Mouse (Mus musculus) neural tube, embryonic 11.5 days (tissue): ENCODE results near the gene Prkar1b. TPM values are rescaled to one million over a fixed set of nuclear protein-coding genes. Genes with fewer than 3 reads are reported as not detected.
A peak's percentile ranks its signal among the peaks of the same experiment; 100 is the strongest.

Experiments used
- ATAC-seq: fragments of 200-750 bp; cut with Nextera tagmentation; 2 replicates; pipeline ENCODE4 v1.8.0; 2017; ENCODE audit warnings: moderate number of reproducible peaks, mild to moderate bottlenecking, moderate TSS enrichment, moderate library complexity; ENCODE audit not compliant: insufficient read depth, low FRiP score, low TSS enrichment
- DNase-seq: peaks from one replicate; pipeline ENCODE4 v3.0.0-alpha.2; 2015; ENCODE audit warnings: low spot score
- H3K27ac ChIP-seq: fragments of 300-500 bp; sonication (generic); 2 replicates; pipeline ENCODE4 v1.5.1; 2014; ENCODE audit warnings: low read depth, mild to moderate bottlenecking, low read length
- H3K27me3 ChIP-seq: fragments of 300-500 bp; sonication (generic); 2 replicates; pipeline ENCODE4 v1.6.1; 2014; ENCODE audit warnings: mild to moderate bottlenecking, low read length, mixed read lengths; ENCODE audit not compliant: control insufficient read depth, insufficient read depth
- H3K36me3 ChIP-seq: fragments of 300-500 bp; sonication (generic); 2 replicates; pipeline ENCODE4 v1.6.1; 2014; ENCODE audit warnings: mild to moderate bottlenecking, low read length, moderate library complexity, mixed read lengths; ENCODE audit not compliant: control insufficient read depth, insufficient read depth
- H3K4me1 ChIP-seq: fragments of 300-500 bp; sonication (generic); 2 replicates; pipeline ENCODE4 v1.6.1; 2014; ENCODE audit warnings: low read length, mixed read lengths; ENCODE audit not compliant: control insufficient read depth, insufficient read depth
- H3K4me2 ChIP-seq: fragments of 300-500 bp; sonication (generic); 2 replicates; pipeline ENCODE4 v1.6.1; 2014; ENCODE audit warnings: low read depth, mild to moderate bottlenecking, moderate library complexity
- H3K4me3 ChIP-seq: fragments of 300-500 bp; sonication (generic); 2 replicates; pipeline ENCODE4 v1.5.1; 2014; ENCODE audit warnings: low read depth, low read length
- H3K9ac ChIP-seq: fragments of 300-500 bp; sonication (generic); 2 replicates; pipeline ENCODE4 v1.6.1; 2014; ENCODE audit warnings: mild to moderate bottlenecking, low read length
- H3K9me3 ChIP-seq: fragments of 300-500 bp; sonication (generic); 2 replicates; pipeline ENCODE4 v1.6.1; 2016; ENCODE audit warnings: low read length; ENCODE audit not compliant: control insufficient read depth
- WGBS: fragments of 180-500 bp; shearing (Covaris S2); extraction: QIAGEN DNeasy Blood & Tissue Kit; methylation state at CpG from one replicate; pipeline ENCODE4 v1.1.7; 2014; 5-methylcytosine and 5-hydroxymethylcytosine counted together
- polyA plus RNA-seq: library from polyadenylated mRNA; unstranded; fragments of >200 nt; fragmentation: Nextera tagmentation; extraction: Ambion mirVana; gene quantifications from 2 replicates; pipeline ENCODE4 v1.2.1, GENCODE M21; 2014

Prkar1b gene
- polyA plus RNA-seq, 1 experiment from 2014 or later, result 39.4 TPM

- peak overlapping the region; percentile 97 for H3K4me3 ChIP-seq
- H3K9me3 ChIP-seq, result no peaks in the 10 kb centered on the region
- ATAC-seq (no peak), DNase-seq (no peak)
- H3K4me1 ChIP-seq, result peaks cover 6% of the 10 kb centered on the region; the same call in 1 of the 2 replicates
- H3K27me3 ChIP-seq, result no peaks in the 10 kb centered on the region
- peak overlapping the region; percentile 80 for H3K9ac ChIP-seq
- WGBS, result under 1% methylated on average over 44 of the region's 45 CpGs
- peak overlapping the region; percentile 20; the same call in 1 of the 2 replicates for H3K27ac ChIP-seq
- peaks cover 10% of the 10 kb centered on the region for H3K36me3 ChIP-seq
- peak overlapping the region; percentile 82 for H3K4me2 ChIP-seq
These were observed 816 bp upstream of the Prkar1b start for GRCm38 (mm10) chr5:139150603-139151031.

DNA sequence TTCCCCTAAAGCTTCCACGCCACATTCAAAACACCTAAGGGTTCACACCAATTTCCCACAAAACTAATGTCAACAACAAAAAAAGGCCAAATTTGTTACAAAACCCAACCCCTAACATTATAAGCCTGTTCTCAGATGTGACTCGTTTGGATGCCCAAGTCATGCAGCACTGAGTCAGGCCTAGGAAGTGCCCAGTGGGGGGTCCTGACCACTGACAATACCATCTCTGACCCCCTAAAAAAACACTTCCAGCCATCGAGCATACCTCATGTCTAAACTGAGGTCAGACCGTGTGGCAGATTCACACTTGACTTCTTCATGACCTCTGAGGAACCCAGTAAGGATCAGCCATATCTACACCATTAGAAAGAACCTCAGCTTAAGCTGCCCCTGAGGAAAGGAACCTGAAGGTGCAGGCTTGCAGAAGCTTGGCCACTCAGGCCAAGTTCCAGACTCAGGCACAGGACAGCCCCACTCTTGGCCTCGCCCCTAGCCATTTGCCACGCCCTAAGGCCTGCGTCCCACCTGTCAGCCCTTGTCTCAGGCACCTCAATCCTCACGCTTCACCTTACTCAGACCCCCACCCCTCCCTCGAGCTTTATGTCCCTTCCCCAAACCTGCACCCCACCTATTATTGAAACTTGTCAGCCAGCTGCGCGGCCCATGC is 662 bp downstream of the Prkar1b start:
- no peak overlapping the region for H3K27ac ChIP-seq
- peak overlapping the region; percentile 97 for H3K4me3 ChIP-seq
- DNase-seq (no peak), ATAC-seq (peak; percentile 66)
- peaks cover 8% of the 10 kb centered on the region for H3K36me3 ChIP-seq
- 24% methylated on average over 11 of the region's 11 CpGs for WGBS
- no peak overlapping the region for H3K9ac ChIP-seq
- peak overlapping the region; percentile 82 for H3K4me2 ChIP-seq
- no peaks in the 10 kb centered on the region for H3K27me3 ChIP-seq
- H3K4me1 ChIP-seq, result peaks cover 6% of the 10 kb centered on the region; the same call in 1 of the 2 replicates
- no peaks in the 10 kb centered on the region for H3K9me3 ChIP-seq

DNA sequence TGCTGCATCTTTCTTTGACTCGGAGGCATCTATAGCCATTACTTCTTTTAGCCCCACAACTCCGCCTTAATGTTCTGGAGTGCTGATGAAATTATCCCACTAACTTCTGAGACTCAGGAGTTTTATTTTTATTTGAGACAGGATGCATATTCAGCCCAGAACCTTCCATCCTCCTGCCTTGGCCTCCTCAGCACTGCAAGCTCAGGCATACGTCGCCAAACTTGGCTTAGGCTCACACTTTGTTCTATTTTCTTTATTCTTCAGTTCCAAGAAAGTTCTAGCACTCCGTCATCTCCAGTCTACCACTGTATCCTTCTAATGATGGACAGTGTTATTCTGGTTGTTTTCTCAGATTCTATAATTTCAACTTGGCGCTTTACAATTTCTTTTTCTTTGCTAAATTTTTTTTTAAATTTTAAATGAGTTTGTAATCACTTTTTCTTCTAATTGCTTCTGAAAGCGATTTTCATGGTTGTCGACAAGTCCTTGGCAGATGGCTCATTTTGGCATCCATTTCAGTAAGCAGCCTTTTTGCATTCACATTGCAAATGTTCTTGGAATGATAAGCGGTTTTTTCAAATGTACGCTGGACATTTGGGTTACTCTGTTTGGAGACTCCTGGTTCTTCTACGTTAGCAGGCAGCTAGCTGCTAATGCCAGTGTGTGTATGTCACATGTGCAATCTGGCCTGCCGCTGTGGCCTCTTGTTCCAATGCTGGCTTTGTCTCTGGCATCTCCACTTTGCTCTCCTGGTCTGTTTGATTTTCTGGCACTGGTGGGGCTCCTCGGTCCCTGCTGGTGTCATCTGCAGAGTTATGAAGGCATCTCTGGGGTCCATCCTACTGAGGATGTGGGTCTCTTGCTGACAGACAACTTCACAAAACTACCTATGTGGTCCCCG is 2.4 kb downstream of the Prkar1b start:
- Histone ChIP-seq H3K4me2 (no peak overlapping the region), H3K9ac (no peak overlapping the region), H3K27ac (no peak overlapping the region), H3K27me3 (no peaks in the 10 kb centered on the region), H3K4me3 (no peak overlapping the region), H3K9me3 (no peaks in the 10 kb centered on the region), H3K36me3 (no peaks in the 10 kb centered on the region; the same call in 1 of the 2 replicates), H3K4me1 (peaks cover 6% of the 10 kb centered on the region; the same call in 1 of the 2 replicates)
- no peak for DNase-seq
- 94% methylated on average over 14 of the region's 14 CpGs for WGBS
- no peak for ATAC-seq

- Histone ChIP-seq H3K4me1 (peaks cover 6% of the 10 kb centered on the region; the same call in 1 of the 2 replicates), H3K4me2 (no peak overlapping the region), H3K36me3 (no peaks in the 10 kb centered on the region; the same call in 1 of the 2 replicates), H3K4me3 (no peak overlapping the region), H3K9ac (no peak overlapping the region), H3K9me3 (no peaks in the 10 kb centered on the region), H3K27me3 (no peaks in the 10 kb centered on the region), H3K27ac (no peak overlapping the region)
- 93% methylated on average over 11 of the region's 11 CpGs for WGBS
- DNase-seq, result no peak
- ATAC-seq, result no peak
These were observed 3.2 kb downstream of the Prkar1b start for GRCm38 (mm10) chr5:139146476-139147075.

- Histone ChIP-seq H3K36me3 (no peaks in the 10 kb centered on the region; the same call in 1 of the 2 replicates), H3K9ac (no peak overlapping the region), H3K27ac (no peak overlapping the region), H3K4me1 (no peaks in the 10 kb centered on the region), H3K9me3 (no peaks in the 10 kb centered on the region), H3K4me2 (no peak overlapping the region), H3K27me3 (no peaks in the 10 kb centered on the region), H3K4me3 (no peak overlapping the region)
- ATAC-seq, result no peak
- 90% methylated on average over 4 of the region's 4 CpGs for WGBS
- no peak for DNase-seq
These were observed 4.1 kb downstream of the Prkar1b start for GRCm38 (mm10) chr5:139145726-139146125.

- H3K4me2 ChIP-seq, result no peak overlapping the region
- no peaks in the 10 kb centered on the region for H3K4me1 ChIP-seq
- H3K27me3 ChIP-seq, result no peaks in the 10 kb centered on the region
- H3K27ac ChIP-seq, result no peak overlapping the region
- DNase-seq, result no peak
- WGBS, result 87% methylated on average over 3 of the region's 3 CpGs
- ATAC-seq, result no peak
- H3K9ac ChIP-seq, result no peak overlapping the region
- H3K4me3 ChIP-seq, result no peak overlapping the region
- H3K9me3 ChIP-seq, result no peaks in the 10 kb centered on the region
- H3K36me3 ChIP-seq, result no peaks in the 10 kb centered on the region; the same call in 1 of the 2 replicates
These were observed 5.9 kb downstream of the Prkar1b start for GRCm38 (mm10) chr5:139143890-139144289.

GRCm38 (mm10) chr5:139141326-139141725 is 8.5 kb downstream of the Prkar1b start:
- no peak overlapping the region for H3K4me2 ChIP-seq
- H3K9me3 ChIP-seq, result no peaks in the 10 kb centered on the region
- H3K4me1 ChIP-seq, result no peaks in the 10 kb centered on the region
- no peak overlapping the region for H3K27ac ChIP-seq
- ATAC-seq (no peak), DNase-seq (no peak)
- WGBS, result 77% methylated on average over 5 of the region's 5 CpGs
- H3K36me3 ChIP-seq, result no peaks in the 10 kb centered on the region; the same call in 1 of the 2 replicates
- no peak overlapping the region for H3K4me3 ChIP-seq
- no peaks in the 10 kb centered on the region for H3K27me3 ChIP-seq
- no peak overlapping the region for H3K9ac ChIP-seq

DNA sequence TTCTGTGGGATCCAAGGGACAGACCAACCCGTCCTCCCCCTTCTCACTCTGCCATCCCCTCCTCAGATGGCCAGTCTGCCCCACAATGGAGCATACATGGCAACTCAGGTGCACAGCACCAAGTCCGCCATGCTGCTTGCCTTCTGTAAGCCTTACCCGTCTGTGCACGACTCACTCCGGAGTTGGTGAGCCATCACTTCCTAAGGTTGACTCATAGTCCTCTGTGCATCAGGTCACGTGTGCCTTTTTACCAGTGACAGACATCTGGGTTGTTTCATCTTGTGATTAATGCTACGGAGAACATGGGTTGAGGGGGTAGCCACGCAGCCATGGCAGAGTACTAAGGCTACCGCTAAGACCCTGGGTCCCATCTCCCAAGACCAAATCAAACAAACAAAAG is 9.2 kb downstream of the Prkar1b start:
- no peak overlapping the region for H3K27ac ChIP-seq
- ATAC-seq (no peak), DNase-seq (no peak)
- H3K9ac ChIP-seq, result no peak overlapping the region
- H3K9me3 ChIP-seq, result no peaks in the 10 kb centered on the region
- H3K4me2 ChIP-seq, result no peak overlapping the region
- no peaks in the 10 kb centered on the region; the same call in 1 of the 2 replicates for H3K36me3 ChIP-seq
- H3K4me3 ChIP-seq, result no peak overlapping the region
- H3K4me1 ChIP-seq, result no peaks in the 10 kb centered on the region
- no peaks in the 10 kb centered on the region for H3K27me3 ChIP-seq
- WGBS, result 85% methylated on average over 9 of the region's 9 CpGs
